Mouse (Mus musculus) adrenal gland, postnatal 10 days (tissue): ENCODE measurements around the gene 4930455H04Rik. TPM values are rescaled to one million over a fixed set of nuclear protein-coding genes. Genes with fewer than 3 reads are reported as not detected.
A peak's percentile ranks its signal among the peaks of the same experiment; 100 is the strongest.

Experiments used
- DNase-seq: peaks from one replicate; pipeline ENCODE4 v3.0.0; 2021; ENCODE audit warnings: mixed read lengths
- total RNA-seq, 2 experiments: library from RNA; stranded (reverse); gene quantifications; 2 replicates each; pipeline ENCODE4 v1.2.3; 2021

Gene 4930455H04Rik
- total RNA-seq, 2 experiments from 2014 or later: 0.21 TPM; not detected in 1

GRCm38 (mm10) chr3:116966800-116967199 is 1.3 kb upstream of the 4930455H04Rik start:
- peak; percentile 74 for DNase-seq

GRCm38 (mm10) chr3:116967436-116967835 is 631 bp upstream of the 4930455H04Rik start:
- DNase-seq: no peak

GRCm38 (mm10) chr3:116968540-116968997 is 502 bp downstream of the 4930455H04Rik start, which contains the start of gene Palmd:
Gene Palmd, minus strand, starts transcription at chr3:116968987.
- DNase-seq: peak; percentile 82

GRCm38 (mm10) chr3:116969003-116969402 is 936 bp downstream of the 4930455H04Rik start:
- no peak for DNase-seq

- no peak for DNase-seq
These were observed 1.7 kb downstream of the 4930455H04Rik start for GRCm38 (mm10) chr3:116969786-116970185.

- no peak for DNase-seq
These were observed 13.9 kb downstream of the 4930455H04Rik start for GRCm38 (mm10) chr3:116981811-116982575.

- no peak for DNase-seq
These were observed 17.0 kb downstream of the 4930455H04Rik start for GRCm38 (mm10) chr3:116985042-116985455.

GRCm38 (mm10) chr3:116985741-116986140 is 17.7 kb downstream of the 4930455H04Rik start:
- no peak for DNase-seq

- DNase-seq: no peak
These were observed 18.4 kb downstream of the 4930455H04Rik start for GRCm38 (mm10) chr3:116986451-116986850.

- no peak for DNase-seq
These were observed 20.2 kb downstream of the 4930455H04Rik start for GRCm38 (mm10) chr3:116988221-116988620.

GRCm38 (mm10) chr3:116991180-116991579 is 23.1 kb downstream of the 4930455H04Rik start:
- DNase-seq: no peak

GRCm38 (mm10) chr3:116993011-116993410 is 24.9 kb downstream of the 4930455H04Rik start:
- DNase-seq: no peak

- peak; percentile 26 for DNase-seq
These were observed 33.8 kb downstream of the 4930455H04Rik start for GRCm38 (mm10) chr3:117001686-117002485.

GRCm38 (mm10) chr3:117003379-117003778 is 35.3 kb downstream of the 4930455H04Rik start:
- no peak for DNase-seq

GRCm38 (mm10) chr3:117006636-117007035 is 38.6 kb downstream of the 4930455H04Rik start:
- DNase-seq: peak; percentile 11

GRCm38 (mm10) chr3:117007340-117007739 is 39.3 kb downstream of the 4930455H04Rik start:
- no peak for DNase-seq

GRCm38 (mm10) chr3:117010182-117010581 is 42.1 kb downstream of the 4930455H04Rik start:
- DNase-seq: no peak

GRCm38 (mm10) chr3:117020319-117020718 is 52.3 kb downstream of the 4930455H04Rik start:
- no peak for DNase-seq

- no peak for DNase-seq
These were observed 53.8 kb downstream of the 4930455H04Rik start for GRCm38 (mm10) chr3:117021907-117022306.

- no peak for DNase-seq
These were observed 56.0 kb downstream of the 4930455H04Rik start for GRCm38 (mm10) chr3:117024111-117024510.

- no peak for DNase-seq
These were observed 56.5 kb downstream of the 4930455H04Rik start for GRCm38 (mm10) chr3:117024557-117024956.

- DNase-seq: no peak
These were observed 57.4 kb downstream of the 4930455H04Rik start for GRCm38 (mm10) chr3:117025421-117025820.
